Mouse (Mus musculus): ENCODE measurements around the gene Ube2i. TPM values are rescaled to one million over a fixed set of nuclear protein-coding genes. Genes with fewer than 3 reads are reported as not detected.

Ube2i gene
- polyA plus RNA-seq, 1 experiment from 2014 or later, result 478 TPM

Small RNAs within 50 kb of the gene (microRNA-seq; reads per million reads assigned to microRNA genes)
- 1.8 reads per million for gene Mir3547

Other genes starting within 250 kb of the Ube2i start
- gene Tmem204, start 191.0 kb downstream of the Ube2i start, polyA plus RNA-seq (2015; fragmentation: Nextera tagmentation; extraction: Ambion mirVana), result 22.2 and 25.8 TPM in 2 replicates
- gene Telo2, start 158.7 kb downstream of the Ube2i start, polyA plus RNA-seq (2015; fragmentation: Nextera tagmentation; extraction: Ambion mirVana), result 32.1 and 32.3 TPM in 2 replicates
- 0.20 and 0.24 TPM in 2 replicates for gene Ptx4, start 153.9 kb downstream of the Ube2i start, polyA plus RNA-seq (2015; fragmentation: Nextera tagmentation; extraction: Ambion mirVana)
- 21.8 and 23.5 TPM in 2 replicates for gene Clcn7, start 141.2 kb downstream of the Ube2i start, polyA plus RNA-seq (2015; fragmentation: Nextera tagmentation; extraction: Ambion mirVana)
- gene Ccdc154, start 112.2 kb downstream of the Ube2i start, polyA plus RNA-seq (2015; fragmentation: Nextera tagmentation; extraction: Ambion mirVana), result 0.15 and 0.18 TPM in 2 replicates
- gene Gm38655, start 99.2 kb downstream of the Ube2i start, polyA plus RNA-seq (2015; fragmentation: Nextera tagmentation; extraction: Ambion mirVana), result 1.3 and 1.6 TPM in 2 replicates
- 35.1 and 39.7 TPM in 2 replicates for gene BC003965, start 90.1 kb downstream of the Ube2i start, polyA plus RNA-seq (2015; fragmentation: Nextera tagmentation; extraction: Ambion mirVana)
- 4.8 and 5.3 TPM in 2 replicates for gene Unkl, start 86.2 kb downstream of the Ube2i start, polyA plus RNA-seq (2015; fragmentation: Nextera tagmentation; extraction: Ambion mirVana)
- gene Gnptg, start 34.5 kb downstream of the Ube2i start, polyA plus RNA-seq (2015; fragmentation: Nextera tagmentation; extraction: Ambion mirVana), result 40.6 and 45.8 TPM in 2 replicates
- 33.1 and 37.0 TPM in 2 replicates for gene Tsr3, start 34.5 kb downstream of the Ube2i start, polyA plus RNA-seq (2015; fragmentation: Nextera tagmentation; extraction: Ambion mirVana)
- 2.5 and 4.0 TPM in 2 replicates for gene Baiap3, start 18.3 kb downstream of the Ube2i start, polyA plus RNA-seq (2015; fragmentation: Nextera tagmentation; extraction: Ambion mirVana)
- 0.39 and 0.62 TPM in 2 replicates for gene Prss34, start 23.8 kb upstream of the Ube2i start, polyA plus RNA-seq (2015; fragmentation: Nextera tagmentation; extraction: Ambion mirVana)
- not detected in 2 replicates for gene Prss28, start 34.0 kb upstream of the Ube2i start, polyA plus RNA-seq (2015; fragmentation: Nextera tagmentation; extraction: Ambion mirVana)
- gene Prss29, start 44.0 kb upstream of the Ube2i start, polyA plus RNA-seq (2015; fragmentation: Nextera tagmentation; extraction: Ambion mirVana), result not detected in 2 replicates
- 0.22 TPM in 1 of 2 replicates, not detected in the other for gene Tpsab1, start 70.9 kb upstream of the Ube2i start, polyA plus RNA-seq (2015; fragmentation: Nextera tagmentation; extraction: Ambion mirVana)
- gene Tpsb2, start 91.7 kb upstream of the Ube2i start, polyA plus RNA-seq (2015; fragmentation: Nextera tagmentation; extraction: Ambion mirVana), result 3.7 and 4.5 TPM in 2 replicates
- 26.3 and 28.6 TPM in 2 replicates for gene Tpsg1, start 94.7 kb upstream of the Ube2i start, polyA plus RNA-seq (2015; fragmentation: Nextera tagmentation; extraction: Ambion mirVana)
- gene Cacna1h, start 159.2 kb upstream of the Ube2i start, polyA plus RNA-seq (2015; fragmentation: Nextera tagmentation; extraction: Ambion mirVana), result 2.2 and 3.0 TPM in 2 replicates
- not detected in 2 replicates for gene Tekt4, start 180.0 kb upstream of the Ube2i start, polyA plus RNA-seq (2015; fragmentation: Nextera tagmentation; extraction: Ambion mirVana)
- 0.78 and 1.0 TPM in 2 replicates for gene Sstr5, start 222.7 kb upstream of the Ube2i start, polyA plus RNA-seq (2015; fragmentation: Nextera tagmentation; extraction: Ambion mirVana)

All from intestine, embryonic 16.5 days (tissue).